Comparison of ENCODE assay signal across 7 mouse cellular contexts in genomic region chr7:138396863-138397484, GRCm38 (mm10). TPM values are rescaled to one million over a fixed set of nuclear protein-coding genes. Genes with fewer than 3 reads are reported as not detected.
DNase-seq lines count a peak whose midpoint lies in the region; ATAC-seq and TF ChIP-seq lines count a peak whose summit lies in the region.

No protein-coding gene starts in this region.

- peak overlapping the region; percentile 61 for H3K9ac ChIP-seq in ES-Bruce4 (ENCODE audit: low read depth, poor library complexity, severe bottlenecking)
- peak overlapping the region; percentile 83 for H3K9ac ChIP-seq in midbrain, embryonic 13.5 days (replicated peaks)

- WGBS in midbrain, embryonic 13.5 days: under 1% methylated on average over 40 of the region's 41 CpGs

- H3K27me3 ChIP-seq in ES-Bruce4 (ENCODE audit: control insufficient read depth, insufficient read depth, low read length, poor library complexity, severe bottlenecking): no peaks in the 10 kb centered on the region
- H3K27me3 ChIP-seq in midbrain, embryonic 13.5 days: peaks cover 18% of the 10 kb centered on the region

- TF ChIP-seq EP300 in ES-Bruce4 (IDR thresholded peaks at IDR 0.05; ENCODE audit: insufficient read depth, low read depth, low read length): no peak

- peak overlapping the region; percentile 100 for H3K4me2 ChIP-seq in midbrain, embryonic 13.5 days (replicated peaks)

- H3K4me1 ChIP-seq in ES-Bruce4 (ENCODE audit: control insufficient read depth, insufficient read depth, low read length): no peaks in the 10 kb centered on the region
- H3K4me1 ChIP-seq in midbrain, embryonic 13.5 days (replicated peaks): peaks cover 16% of the 10 kb centered on the region

- H3K9me3 ChIP-seq in ES-Bruce4 (replicated peaks; ENCODE audit: control insufficient read depth, insufficient read depth, low read length, poor library complexity, severe bottlenecking): no peaks in the 10 kb centered on the region
- no peaks in the 10 kb centered on the region for H3K9me3 ChIP-seq in midbrain, embryonic 13.5 days

- no peak overlapping the region for H3K27ac ChIP-seq in ES-Bruce4 (ENCODE audit: insufficient read depth, low read length)
- peak overlapping the region; percentile 53 for H3K27ac ChIP-seq in midbrain, embryonic 13.5 days

- ATAC-seq in midbrain, embryonic 13.5 days: no peak; the same call in 1 of the 2 replicates

- H3K4me3 ChIP-seq in ES-Bruce4 (ENCODE audit: low read depth, low read length): peak overlapping the region; percentile 73
- H3K4me3 ChIP-seq in midbrain, embryonic 13.5 days (replicated peaks): peak overlapping the region; percentile 75

- H3K36me3 ChIP-seq in ES-Bruce4 (ENCODE audit: control insufficient read depth, insufficient read depth, low read length, poor library complexity, severe bottlenecking): no peaks in the 10 kb centered on the region
- no peaks in the 10 kb centered on the region for H3K36me3 ChIP-seq in midbrain, embryonic 13.5 days

- TF ChIP-seq CTCF in ES-Bruce4 (IDR thresholded peaks at IDR 0.05; ENCODE audit: low read depth, low read length): no peak

- peak; percentile 54 for DNase-seq in WW6 (ENCODE audit: low read depth, low spot score)
- DNase-seq in embryo, embryonic 11.5 days (ENCODE audit: low read depth, low spot score): peak; percentile 57
- DNase-seq in heart, postnatal 4 days: peak; percentile 74
- peak; percentile 10 to 23 for DNase-seq in layer of hippocampus, postnatal 36 days
- peak; percentile 42 to 82 for DNase-seq in urinary bladder, postnatal 4 days (ENCODE audit: low spot score in 2 of 2)

- no peak for TF ChIP-seq POLR2A in ES-Bruce4 (IDR thresholded peaks at IDR 0.05; ENCODE audit: insufficient read depth, low read length)

RNA-seq across cellular contexts. Expression of gene Tcerg1l, which starts 0.6 kb away (rescaled TPM):
- polyA plus RNA-seq in ES-Bruce4 (2011; ENCODE audit: insufficient read depth, insufficient read length, low read depth, missing spikeins): 1.1 TPM in 1 of 2 replicates, not detected in the other
- total RNA-seq in heart, postnatal 4 days (2021): not detected
- 10 to 100 TPM; 10.3 to 12.0 TPM for total RNA-seq in layer of hippocampus, postnatal 36 days (2021)
- polyA plus RNA-seq in midbrain, embryonic 13.5 days (2015; fragmentation: Nextera tagmentation; extraction: Ambion mirVana): 9.6 and 11.4 TPM in 2 replicates

Comparison
In these comparisons a context has a peak if more than half of its experiments do, and no peak if none do; other contexts are left out.
1. DNase-seq: peak in every context shown above with its lines; median percentile 74 in heart, postnatal 4 days; 62 in urinary bladder, postnatal 4 days; 57 in embryo, embryonic 11.5 days; 54 in WW6; 16 in layer of hippocampus, postnatal 36 days.
2. RNA of gene Tcerg1l, which starts 0.6 kb away (total RNA-seq): 10.3 to 12.0 TPM in layer of hippocampus, postnatal 36 days; not detected in heart, postnatal 4 days; every median in the first group is over 10 times any median in the second.